Mouse (Mus musculus) spleen, postnatal 14 days (tissue): ENCODE measurements around the gene Fubp1.
A peak's percentile ranks its signal among the peaks of the same experiment; 100 is the strongest.

ENCODE experiments used
- DNase-seq, 2 experiments: peaks; one replicate each; pipeline ENCODE4 v3.0.0; 2021 to 2022; ENCODE audit warnings: low spot score in 2 of 2

The Fubp1 gene

DNA sequence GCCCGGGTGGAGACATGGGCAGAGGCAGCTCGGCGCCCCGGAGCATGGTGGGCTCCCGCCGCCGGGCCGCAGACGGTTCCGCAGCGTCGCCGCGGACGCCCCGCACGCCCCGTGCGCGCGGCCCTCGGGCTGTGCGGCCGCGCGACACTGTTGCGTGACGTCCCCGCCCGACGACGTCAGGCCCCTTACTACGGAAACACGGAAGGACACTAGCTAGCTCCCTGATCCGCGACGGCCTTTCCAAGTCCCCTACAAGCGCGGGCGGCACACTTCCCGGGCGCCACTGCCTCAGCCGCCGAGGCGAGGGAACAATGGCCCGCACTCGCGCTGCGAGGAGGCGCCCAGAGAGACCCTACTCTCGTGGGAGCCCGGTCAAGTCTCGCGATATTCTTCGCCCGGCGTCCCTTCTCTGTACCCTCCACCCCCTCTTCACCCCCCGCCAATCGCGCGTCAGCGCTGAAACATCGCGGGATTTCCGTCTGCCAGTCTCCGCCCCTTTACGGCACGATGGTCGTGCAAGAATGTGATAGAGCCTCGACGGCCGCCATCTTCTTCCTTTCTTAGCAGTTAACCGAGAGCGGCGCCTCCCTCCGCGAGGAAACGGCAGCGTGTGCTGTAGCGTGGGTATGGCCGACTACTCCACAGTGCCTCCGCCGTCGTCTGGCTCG is at the start of gene Fubp1, which contains the start of gene Dnajb4:
Fubp1 (plus strand) TSS at position 456 of the 668 bp plus-strand sequence.
Dnajb4 (minus strand) TSS at position 336 of the 668 bp plus-strand sequence.
- peak; percentile 100 for DNase-seq

DNA sequence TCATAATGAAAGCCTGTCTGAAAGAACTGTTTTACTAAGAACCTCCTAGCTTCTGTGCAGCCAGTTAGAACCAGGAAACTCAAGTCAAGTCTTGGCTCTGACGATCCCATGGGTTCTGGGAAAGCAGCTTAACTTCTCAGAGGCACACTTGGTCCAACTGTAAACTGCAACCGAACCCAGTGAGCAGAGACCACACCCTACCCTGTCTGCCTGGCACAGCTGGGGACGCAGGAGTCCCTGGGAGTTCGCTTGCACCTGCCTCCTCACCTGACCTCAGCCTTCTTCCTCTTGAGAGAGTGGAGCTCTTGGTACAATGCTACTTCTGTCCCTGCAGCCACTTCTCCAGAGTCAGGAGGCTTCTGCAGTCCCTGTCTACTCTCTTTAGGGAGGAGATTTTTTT is 49.6 kb upstream of the Fubp1 start:
- no peak for DNase-seq

DNA sequence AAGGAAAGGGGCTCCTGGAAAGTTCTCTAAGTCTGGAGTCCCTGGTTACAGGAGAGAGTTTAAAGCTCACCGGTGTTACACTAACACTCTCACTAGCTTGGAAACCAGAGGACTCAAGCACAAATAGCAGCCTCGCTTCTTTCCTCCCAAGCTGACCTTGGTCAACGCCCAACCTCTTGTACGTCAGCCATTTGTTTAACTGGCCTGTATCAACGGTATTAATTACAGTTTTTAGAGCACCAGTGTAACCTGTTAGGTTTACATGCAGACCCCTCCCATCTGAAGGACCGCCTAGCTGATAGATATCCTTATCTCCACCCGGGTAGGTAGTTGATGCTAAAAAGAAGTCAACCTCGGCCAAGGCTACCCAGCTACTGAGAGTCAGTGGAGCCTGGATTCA is 46.9 kb upstream of the Fubp1 start:
- DNase-seq: no peak

DNA sequence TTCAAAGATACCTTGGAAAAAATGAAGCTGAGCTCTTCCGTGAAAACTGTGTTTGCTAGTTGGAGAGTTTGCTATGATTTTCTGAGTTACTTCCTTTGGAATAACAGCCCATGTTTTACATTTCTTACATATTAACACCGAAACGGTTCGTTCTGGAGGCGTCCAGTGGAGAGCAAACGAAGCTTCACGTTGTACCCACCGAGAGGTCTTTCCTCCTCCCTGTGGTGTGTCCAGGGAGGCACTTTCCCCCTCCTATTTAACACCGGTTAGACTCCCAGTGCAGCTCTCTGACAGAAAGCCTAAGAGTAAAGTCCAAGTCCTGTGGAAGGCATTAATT is 45.2 kb upstream of the Fubp1 start:
- DNase-seq: no peak

DNA sequence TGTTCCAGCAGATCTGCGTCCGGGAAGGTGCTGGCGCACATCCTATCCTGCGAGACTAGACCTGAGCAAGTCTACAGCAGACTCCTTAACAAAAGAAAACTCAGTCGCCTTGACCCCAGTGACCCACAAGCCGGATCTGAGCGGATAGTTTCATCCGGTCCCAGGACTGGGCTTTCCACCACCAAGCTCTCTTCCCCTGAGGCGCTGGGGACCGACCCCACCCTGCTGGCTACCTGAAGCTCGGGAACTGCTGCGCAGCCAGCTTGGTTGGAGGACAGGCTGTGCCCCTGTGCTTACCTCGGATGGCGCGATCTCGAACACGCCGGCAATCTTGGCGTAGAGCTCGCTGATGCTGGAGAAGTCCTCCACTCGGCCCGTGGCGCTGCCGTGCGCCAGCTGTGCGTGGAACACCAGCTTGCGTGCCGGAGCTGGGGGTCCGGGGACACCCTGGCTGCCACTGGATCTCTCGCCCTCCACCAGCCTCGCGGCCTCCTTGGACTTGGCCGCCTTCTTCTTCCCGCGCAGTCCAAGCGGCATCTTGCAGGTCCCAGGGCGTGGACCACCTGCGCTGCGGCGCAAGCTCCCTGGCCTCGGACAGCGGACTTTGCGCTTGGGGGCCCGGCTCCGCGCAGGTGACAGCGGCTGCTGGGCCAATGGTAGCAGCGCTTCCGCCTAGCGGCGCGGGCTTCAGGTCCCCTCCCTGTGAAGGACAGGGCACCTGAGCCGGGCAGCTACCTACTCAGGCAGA is 44.7 kb upstream of the Fubp1 start:
- DNase-seq: no peak

DNA sequence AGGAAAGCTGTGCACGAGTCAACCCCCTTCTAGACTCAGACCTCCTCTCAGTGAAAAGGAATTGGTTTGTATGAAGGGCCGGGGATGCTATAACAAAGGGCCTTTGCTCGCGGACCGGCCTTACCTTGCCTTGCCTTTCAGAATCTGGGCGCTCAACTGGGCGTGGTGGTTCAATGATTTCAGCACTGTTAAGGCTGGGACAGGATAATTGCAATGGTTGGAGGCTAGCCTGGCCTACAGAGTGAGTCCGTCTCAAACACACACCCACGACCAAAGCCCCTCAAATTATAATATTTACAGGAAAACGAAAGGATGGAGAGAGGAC is 44.2 kb upstream of the Fubp1 start, which contains the start of gene Gipc2:
Gipc2 (minus strand) TSS at position 132 of the 325 bp plus-strand sequence.
- no peak for DNase-seq

DNA sequence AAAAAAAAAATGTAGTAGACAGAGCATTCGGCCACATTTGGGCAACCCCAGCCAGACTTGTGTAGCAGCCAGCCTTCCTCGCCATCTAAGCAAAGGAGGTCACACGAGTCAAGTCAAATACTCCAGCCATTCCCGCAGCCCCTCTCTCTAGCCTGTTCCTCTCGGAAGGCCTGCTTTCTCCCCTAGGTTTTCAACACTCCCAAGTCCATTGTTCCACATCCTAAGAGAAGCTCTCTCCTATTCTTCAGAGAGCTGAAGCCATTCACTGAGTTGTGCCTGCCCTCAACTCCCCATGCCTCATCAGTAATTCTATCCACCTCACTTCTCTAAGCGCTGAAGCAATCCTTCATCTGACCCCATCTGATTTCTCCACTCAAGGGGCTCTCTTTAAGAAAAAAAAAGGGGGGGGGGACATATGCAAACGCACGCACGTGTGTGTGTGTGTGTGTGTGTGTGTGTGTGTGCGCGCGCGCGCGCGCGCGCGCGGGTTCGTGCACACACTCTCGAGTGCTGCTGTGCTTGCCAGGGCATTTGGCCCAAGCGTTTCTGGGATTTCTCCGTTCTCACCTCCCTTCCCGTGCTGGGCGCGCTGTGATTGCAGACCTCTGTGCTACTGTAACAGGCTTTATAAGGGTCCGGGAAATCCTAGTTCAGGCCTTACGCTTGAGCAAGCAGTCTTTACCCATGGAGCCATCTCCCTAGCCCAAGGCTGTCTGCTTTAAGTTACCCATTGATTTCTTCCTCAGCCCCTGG is 43.3 kb upstream of the Fubp1 start:
- no peak for DNase-seq

DNA sequence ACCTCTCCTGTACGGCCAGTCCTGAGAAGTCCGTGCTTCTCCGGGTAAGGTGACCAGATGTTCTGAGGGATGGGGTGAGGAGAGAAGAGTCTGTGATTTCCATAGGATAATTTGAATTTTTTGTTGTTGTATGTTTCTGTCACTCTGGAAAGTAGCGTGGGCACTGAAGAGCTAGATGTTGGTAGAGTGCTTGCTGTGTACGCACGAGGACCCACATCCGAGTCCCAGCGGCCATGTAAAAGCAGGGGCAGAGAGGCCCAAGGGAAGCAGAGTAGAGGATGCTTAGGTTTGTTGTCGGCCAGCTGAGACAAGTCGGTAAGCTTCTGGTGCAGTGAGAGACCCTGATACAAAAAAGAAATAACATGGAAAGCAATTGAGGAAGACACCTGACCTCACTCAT is 42.2 kb upstream of the Fubp1 start:
- no peak for DNase-seq

DNA sequence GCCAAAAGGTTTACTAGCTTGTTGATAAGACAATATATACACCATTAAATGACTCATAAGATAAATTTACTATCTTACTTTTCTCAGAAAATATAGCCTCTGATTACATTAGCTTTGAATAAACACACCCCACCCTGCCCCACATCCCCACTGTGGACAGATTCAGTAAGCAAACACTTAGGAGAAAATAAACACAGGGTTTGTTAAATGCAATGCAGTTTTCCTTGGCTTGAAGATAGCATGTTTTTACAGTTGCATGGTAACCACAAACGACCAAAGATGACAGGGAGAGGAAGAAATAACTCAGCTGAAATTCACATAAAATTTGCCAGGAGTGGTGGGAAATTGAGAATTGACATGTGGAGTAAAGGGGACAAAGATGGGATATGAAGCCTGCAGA is 39.8 kb upstream of the Fubp1 start:
- no peak for DNase-seq

DNA sequence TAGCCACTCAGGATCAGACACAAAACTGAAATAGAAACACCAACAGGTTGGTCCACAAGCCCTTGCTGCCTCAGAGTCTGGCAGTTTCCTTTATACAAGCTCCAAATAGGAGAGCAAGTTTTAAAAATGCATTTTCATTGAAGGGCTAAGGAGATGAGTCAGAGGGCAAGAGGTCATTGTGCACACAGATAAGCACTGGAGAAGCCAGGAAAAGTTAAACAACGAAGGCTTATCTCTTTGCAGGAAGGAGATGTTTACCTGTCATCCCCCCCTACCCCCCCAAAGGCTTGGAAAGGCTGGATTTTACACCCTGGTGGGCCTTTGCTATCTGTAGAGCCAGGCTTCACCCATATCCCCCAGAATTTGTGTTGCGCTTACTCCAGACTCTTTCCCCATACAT is 39.0 kb upstream of the Fubp1 start:
- DNase-seq: no peak

DNA sequence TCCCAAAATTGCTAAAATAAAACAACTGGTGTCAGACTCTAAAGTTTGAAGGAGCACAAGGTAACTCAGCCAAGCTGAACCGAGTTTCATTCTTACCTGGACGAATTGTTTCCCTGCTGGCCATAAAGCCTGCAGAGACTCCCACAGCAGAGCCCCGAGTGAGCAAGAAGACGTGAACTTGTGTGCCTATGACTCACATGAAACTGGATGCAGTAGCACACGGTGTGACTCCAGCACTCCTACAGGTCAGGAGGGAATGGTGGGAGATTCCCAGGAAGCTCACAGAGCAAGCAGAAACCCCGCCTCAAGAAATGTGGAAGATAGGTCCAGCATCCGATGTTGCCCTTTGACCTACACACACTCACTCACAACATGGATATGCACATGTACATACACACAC is 38.4 kb upstream of the Fubp1 start:
- DNase-seq: no peak

DNA sequence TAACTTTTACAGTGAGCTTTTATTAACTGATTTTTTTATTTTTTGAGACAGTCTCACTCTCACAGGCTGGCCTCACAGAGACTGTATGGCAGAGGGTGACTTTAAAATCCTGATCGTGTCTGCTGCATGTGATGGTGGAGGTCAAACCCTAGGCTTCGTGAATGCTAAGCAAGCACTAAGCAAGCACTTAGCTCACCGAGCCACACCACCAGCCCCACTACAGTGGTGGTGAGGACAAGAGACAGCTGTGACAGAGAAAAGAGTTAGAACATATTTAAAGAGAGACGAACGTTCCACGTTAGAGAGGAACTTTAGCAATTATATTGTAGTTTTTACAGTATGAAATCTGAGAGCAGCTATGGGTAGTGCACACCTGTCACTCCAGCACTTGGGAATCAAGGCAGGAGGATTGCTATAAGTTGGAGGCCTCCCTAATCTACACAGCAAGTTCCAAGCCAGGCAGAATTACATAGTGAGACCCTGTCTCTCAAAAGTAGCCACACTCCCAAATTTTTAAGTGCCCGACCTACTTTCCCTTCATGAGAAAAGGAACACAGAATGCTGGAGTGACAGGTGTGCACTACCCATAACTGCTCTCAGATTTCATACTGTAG is 37.8 kb upstream of the Fubp1 start:
- no peak for DNase-seq

DNA sequence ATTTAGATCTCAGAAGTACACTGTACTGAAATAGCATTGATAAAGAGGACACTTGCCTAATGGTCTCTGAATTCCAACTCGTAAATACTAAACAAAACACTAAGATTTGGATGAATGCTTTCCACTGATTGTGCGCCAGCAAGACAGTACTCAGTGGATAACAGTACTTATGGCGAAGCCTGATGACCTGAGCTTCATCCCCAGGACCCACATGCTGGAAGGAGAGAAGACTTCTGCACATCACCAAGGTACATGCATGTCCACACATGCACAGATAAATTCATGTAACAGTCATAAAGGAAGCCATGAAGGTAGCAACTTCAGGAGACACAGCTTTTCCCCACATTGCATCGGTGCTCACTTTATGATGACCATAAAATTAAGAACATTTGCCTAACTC is 31.4 kb upstream of the Fubp1 start:
- DNase-seq: no peak

DNA sequence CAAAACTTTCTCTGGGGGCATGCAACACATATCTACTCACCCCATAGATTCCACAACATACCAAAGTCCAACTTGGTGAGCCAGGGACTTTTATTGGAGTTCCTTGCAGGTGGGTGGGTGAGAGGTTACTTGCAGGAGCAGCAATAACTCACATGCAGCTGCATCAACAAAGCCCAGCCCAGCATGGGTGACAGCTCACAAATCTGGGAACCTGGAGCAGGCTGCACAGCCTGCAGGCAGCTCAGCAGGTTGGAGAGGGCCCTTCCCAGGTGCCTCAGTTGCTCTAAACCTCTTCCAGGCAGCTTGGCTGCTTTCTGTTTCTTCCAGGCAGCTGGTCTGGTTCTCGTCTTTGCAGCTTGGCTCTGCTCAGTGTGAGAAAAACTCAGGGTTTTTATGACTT is 30.9 kb upstream of the Fubp1 start:
- DNase-seq: no peak

DNA sequence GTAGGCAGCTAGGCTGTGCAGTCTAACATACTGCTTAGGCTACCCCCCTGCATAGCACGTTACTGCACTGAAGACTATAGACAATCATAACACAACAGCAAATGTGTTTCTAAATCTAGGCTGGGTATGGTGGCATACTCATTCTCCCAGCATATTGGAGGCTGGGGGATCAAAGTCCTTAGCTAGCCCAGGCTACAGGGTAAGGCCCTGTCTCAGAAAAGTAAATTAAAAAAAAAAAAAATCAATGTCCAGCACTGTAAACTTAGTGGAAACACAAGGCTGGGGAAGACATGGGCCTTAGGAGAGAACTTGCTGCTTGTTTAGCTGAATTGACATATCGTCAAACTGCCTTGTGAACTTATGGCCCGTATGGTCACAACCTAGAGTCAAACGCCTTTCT is 29.6 kb upstream of the Fubp1 start:
- DNase-seq: no peak

DNA sequence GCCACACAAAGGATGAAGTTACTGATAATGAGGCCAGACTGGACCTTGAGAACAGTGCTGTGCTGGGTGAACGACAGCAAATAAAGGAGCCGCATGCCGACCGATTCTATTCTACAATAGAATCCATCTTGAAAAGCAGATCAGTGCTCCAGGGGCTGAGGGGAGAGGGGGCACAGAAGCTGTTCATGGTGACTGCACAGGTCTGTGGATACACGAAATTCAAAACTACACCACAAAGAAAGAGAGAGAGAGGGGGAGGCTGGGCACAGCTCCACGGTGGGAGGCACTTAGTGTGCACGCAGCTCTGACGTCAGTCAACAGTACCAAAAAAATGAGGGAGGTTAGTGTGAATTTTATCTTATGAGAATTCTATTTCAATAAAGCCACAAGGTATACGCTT is 26.7 kb upstream of the Fubp1 start:
- no peak for DNase-seq

DNA sequence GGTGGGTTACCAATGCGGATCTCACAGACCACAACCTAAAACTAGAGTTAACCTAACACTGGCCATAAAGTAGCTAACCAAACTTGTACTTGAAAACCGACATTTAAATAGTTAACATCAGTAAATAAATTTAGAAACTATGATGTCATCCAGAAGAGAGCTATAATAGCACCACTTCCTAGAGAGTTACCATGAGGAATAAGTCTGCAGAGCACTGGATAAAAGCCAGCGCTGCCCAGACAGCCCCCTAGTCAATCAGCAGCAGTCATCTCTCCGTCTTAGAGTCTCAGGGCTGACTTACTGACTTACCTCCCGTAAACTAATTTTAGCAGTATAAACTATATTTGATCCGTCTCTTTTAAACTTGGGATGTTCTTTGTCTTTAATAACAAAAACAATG is 24.1 kb upstream of the Fubp1 start:
- no peak for DNase-seq

DNA sequence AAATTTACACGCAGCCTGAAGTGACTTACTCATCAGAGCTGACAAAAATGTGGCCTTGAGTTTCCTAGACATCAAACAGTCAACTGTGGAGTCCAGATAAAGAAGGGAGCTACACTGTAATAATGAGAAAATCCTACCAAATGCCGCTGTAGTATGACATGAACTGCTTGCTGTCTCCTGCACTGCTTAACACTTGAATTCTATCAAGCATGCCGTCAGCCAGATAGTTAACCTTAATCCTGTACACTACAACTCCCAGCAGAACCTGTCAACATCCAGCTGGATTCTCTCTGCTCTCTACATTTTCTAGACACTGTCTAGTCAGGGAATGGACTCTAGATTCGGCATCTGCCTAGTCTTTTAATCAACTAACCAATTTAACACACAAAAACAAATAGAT is 20.9 kb upstream of the Fubp1 start:
- no peak for DNase-seq

DNA sequence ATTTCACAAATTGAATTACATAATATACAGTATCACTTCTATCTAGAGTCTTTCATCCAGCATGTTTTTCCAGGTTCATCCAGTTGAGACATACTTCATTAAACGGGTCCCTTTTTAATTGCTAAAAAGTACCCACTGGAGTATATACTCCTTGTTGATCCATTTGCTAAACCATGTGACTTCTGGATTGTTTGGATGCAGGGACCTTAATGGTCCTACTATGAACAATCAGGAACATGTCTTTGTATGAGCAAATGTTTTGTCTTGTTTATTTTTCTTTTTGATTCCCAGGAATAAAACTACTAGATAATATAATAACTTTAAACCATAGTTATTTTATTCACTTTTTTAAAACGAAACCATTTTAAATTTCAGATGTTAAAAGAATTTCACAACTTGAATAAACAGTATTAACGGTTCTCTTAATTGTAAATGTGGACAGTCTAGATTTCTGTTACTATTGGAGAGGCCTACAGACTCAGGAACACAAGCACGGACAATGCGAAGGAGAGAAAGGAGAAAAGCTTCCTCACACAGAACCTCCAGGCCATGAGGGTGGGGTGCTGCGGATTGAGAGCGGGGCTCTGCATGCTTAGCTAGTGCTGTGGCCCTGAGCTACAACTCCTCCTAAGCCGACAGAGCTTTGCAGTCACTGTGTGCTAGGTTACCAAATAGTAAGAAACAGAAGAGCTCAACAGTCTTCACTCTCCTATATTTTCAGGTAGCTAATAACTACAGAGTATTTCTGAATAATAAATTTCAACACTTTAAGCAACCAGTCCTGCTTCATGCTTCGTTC is 19.3 kb upstream of the Fubp1 start:
- no peak for DNase-seq

DNA sequence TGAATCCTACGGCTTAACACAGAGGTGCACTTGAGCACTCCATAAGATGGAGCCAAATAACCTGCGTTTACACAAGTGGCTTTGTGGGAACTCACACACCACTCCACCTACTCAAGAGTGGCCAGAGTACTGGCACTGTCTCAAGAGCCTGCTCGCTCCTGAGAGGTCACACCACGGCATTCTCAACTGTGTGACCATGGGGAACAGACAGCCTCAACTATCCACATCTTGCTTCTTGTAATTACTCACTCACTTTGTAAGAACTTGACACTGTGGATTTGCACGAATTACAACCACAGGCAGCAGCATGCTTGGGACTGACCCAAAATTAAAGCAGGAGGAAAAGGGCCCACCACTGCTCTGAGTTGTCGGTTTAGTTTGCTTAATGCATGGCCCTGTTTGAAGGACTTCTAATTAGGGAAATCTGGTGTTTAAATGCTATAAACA is 18.4 kb upstream of the Fubp1 start:
- DNase-seq: no peak

DNA sequence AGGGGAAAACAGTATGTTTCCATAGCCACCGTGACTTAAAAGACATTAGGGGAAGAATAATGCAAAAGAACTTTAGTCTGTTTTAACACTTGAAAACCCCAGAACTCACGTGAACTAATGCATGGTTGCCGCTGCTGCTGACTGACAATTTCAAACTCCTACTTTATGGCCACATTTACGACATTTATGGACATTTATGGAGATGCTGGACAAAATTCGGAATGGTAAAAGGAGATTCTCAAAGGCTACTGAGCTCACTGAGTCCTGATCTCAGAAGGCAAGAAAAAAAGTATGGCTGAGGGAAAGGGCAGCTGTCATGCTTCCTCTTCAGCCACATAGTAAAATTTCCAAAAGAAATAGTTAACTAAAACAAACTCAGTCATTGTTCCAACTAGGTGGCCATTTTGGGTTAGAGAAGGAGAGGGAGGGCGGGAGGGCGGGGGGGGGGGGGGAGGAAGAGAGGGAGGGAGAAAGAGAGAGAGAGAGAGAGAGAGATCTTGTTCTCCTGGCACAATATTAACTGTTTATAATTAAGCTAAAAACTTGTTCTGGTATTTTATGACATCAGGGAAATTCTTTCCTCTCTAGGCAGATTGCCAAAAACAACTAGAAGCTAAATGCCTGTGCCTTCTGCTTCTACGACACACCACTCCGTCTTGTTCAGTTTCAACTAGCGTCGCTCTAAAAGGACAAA is 17.8 kb upstream of the Fubp1 start:
- DNase-seq: no peak
